Mouse (Mus musculus) effector memory CD4-positive, alpha-beta T cell, adult 5 months (primary cell): ENCODE results near the gene Gm21972. TPM values are rescaled to one million over a fixed set of nuclear protein-coding genes. Genes with fewer than 3 reads are reported as not detected.

Experiments used
- polyA plus RNA-seq: library from polyadenylated mRNA; unstranded; fragments of 100-300 nt; shearing (Covaris generic); gene quantifications from one replicate; pipeline ENCODE4 v1.2.1, GENCODE M21; 2017

Gene Gm21972
- polyA plus RNA-seq, result not detected

DNA sequence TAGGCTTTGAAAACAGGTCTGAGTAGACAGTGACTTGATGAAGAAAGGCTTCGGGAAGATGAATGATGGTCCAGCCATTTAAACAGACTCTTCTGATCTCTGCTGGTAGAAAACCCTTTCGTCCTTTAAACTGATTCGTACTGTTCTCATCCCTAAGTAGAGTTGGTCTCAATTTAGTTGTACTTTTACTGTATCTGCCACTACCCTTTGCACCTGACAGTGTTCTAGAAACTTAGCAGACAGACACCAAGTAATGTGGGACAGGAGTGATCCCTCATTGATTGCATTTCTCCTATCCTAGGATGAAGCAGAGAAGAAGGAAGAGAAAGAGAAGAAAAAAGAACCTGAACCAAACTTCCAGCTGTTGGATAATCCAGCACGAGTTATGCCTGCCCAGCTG is at the start of gene Gm21972:
TSS of gene Gm21972 (plus strand) at position 301 of the 400 bp plus-strand sequence.

DNA sequence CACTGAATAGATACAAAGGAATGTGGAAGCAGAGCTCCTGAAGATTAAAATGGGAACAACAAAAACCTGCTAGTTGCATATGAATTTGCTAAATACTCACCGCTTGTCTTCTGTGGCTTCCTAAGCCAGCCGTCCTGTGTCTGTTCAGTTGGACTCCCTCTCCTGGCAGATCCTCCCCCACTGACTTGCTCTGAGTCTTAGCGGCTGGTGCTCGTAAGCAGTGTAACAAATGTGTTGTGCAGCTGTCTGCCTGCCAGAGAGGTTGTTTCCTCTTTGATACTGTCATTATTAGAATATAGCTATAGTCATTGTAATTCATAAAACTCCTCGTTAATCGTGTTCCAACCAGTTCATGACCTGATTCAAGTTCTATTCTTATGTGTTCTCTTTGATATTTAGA is 21.7 kb upstream of the Gm21972 start, which contains the start of gene Htr2b:
TSS of gene Htr2b (minus strand) at position 192 of the 400 bp plus-strand sequence.

DNA sequence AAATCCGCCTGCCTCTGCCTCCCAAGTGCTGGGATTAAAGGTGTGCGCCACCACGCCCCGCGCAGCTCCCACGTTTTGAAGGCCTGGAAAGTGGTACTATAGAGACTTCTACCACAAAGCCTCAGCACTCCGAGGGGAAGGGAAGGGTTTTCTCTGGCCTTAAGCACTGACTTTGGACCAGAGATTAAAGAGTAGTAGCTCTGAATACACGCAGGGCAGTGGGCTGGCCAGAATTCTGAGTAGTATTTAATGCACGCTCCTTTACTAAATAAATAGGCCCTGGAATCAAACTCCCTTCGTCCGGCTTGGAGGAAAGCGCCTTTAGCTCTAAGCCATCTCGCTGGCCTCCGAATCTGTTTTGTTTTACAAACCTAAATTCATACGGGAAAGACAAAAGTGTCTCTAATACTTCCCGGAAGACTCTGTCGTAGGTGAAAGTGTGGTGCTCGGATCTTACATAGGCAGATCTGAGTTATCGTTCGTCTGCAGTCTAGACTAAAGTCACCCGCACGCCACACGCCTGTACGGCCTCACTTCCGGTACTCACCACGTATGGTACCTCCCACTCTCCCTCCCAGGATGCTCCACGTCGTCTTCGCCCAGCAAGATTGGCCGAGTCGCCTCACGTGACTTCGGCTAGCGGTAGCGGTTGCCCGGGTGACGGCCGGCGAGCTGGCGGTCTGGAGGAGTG is 20.8 kb downstream of the Gm21972 start, which contains the start of gene Armc9:
TSS of gene Armc9 (plus strand) at position 648 of the 691 bp plus-strand sequence.

Other genes starting within 250 kb of the Gm21972 start
- 226 TPM for gene Itm2c, start 239.4 kb upstream of the Gm21972 start, polyA plus RNA-seq
- gene 4933407L21Rik, start 205.2 kb upstream of the Gm21972 start, polyA plus RNA-seq, result 0.61 TPM
- gene Gpr55, start 172.6 kb upstream of the Gm21972 start, polyA plus RNA-seq, result 8.4 TPM
- gene Spata3, start 116.8 kb upstream of the Gm21972 start, polyA plus RNA-seq, result not detected
- 0.11 TPM for gene 2810459M11Rik, start 87.8 kb upstream of the Gm21972 start, polyA plus RNA-seq
- gene Psmd1, start 69.2 kb upstream of the Gm21972 start, polyA plus RNA-seq, result 65.4 TPM
- gene Htr2b, start 21.7 kb upstream of the Gm21972 start, polyA plus RNA-seq, result not detected
- 7.9 TPM for gene Armc9, start 21.1 kb downstream of the Gm21972 start, polyA plus RNA-seq
- gene B3gnt7, start 169.2 kb downstream of the Gm21972 start, polyA plus RNA-seq, result not detected
- 574 TPM for gene Ncl, start 225.8 kb downstream of the Gm21972 start, polyA plus RNA-seq